Mouse (Mus musculus) cortical plate, adult 2 months (tissue): ENCODE results near the gene Cnih3. TPM values are rescaled to one million over a fixed set of nuclear protein-coding genes. Genes with fewer than 3 reads are reported as not detected.

Experiments
- H3K27ac ChIP-seq: fragments of 200-500 bp; 2 replicates; pipeline ENCODE4 v1.5.1; 2012; ENCODE audit warnings: low read length, control low read depth, inconsistent platforms; ENCODE audit not compliant: insufficient read depth
- H3K4me1 ChIP-seq: fragments of 200-500 bp; 2 replicates; pipeline ENCODE4 v1.6.1; 2011; ENCODE audit warnings: low read length; ENCODE audit not compliant: control insufficient read depth, insufficient read depth
- H3K4me3 ChIP-seq: fragments of 200-500 bp; 2 replicates; pipeline ENCODE4 v1.5.1; 2011; ENCODE audit warnings: mild to moderate bottlenecking, low read length, control low read depth; ENCODE audit not compliant: insufficient read depth
- CTCF ChIP-seq: fragments of 200-500 bp; IDR thresholded peaks from 2 replicates; pipeline ENCODE4 v1.5.1; 2011; ENCODE audit warnings: mild to moderate bottlenecking, control low read depth, low read length; ENCODE audit not compliant: insufficient read depth; ENCODE audit errors: extremely low read depth
- POLR2A ChIP-seq: fragments of 200-500 bp; IDR thresholded peaks from 2 replicates; pipeline ENCODE4 v1.6.1; 2011; ENCODE audit warnings: mild to moderate bottlenecking, low read length, control low read depth; ENCODE audit not compliant: insufficient read depth; ENCODE audit errors: extremely low read depth
- polyA plus RNA-seq: library from polyadenylated mRNA; depleted of rRNA; stranded (reverse); fragments of >200 nt; gene quantifications from 2 replicates; pipeline ENCODE4 v1.2.3, GENCODE M21; 2012; rRNA removed

The Cnih3 gene
- 53.0 and 57.0 TPM in 2 replicates for polyA plus RNA-seq

- TF ChIP-seq CTCF = no peak
- TF ChIP-seq POLR2A = no peak
- H3K27ac ChIP-seq = no peak within 1 kb of the TSS
- no peaks in the 10 kb centered on the region for H3K4me1 ChIP-seq
Measured at GRCm38 (mm10) chr1:181352367-181353199, at the start of gene Cnih3. TSS of gene Cnih3 (plus strand) at chr1:181352628.

GRCm38 (mm10) chr1:181307981-181308380 lies 44.4 kb upstream of the Cnih3 start:
- Histone ChIP-seq H3K4me1 (no peaks in the 10 kb centered on the region; the same call in 1 of the 2 replicates), H3K27ac (no peak overlapping the region), H3K4me3 (no peak overlapping the region)
- TF ChIP-seq POLR2A (no peak), CTCF (no peak)

More at GRCm38 (mm10) chr1:181352367-181353199, at the start of gene Cnih3:
- peak within 1 kb of the TSS; percentile 76 for H3K4me3 ChIP-seq

- TF ChIP-seq CTCF (no peak), POLR2A (no peak)
- H3K4me3 ChIP-seq = no peak overlapping the region
- H3K4me1 ChIP-seq = no peaks in the 10 kb centered on the region; the same call in 1 of the 2 replicates
- no peak overlapping the region for H3K27ac ChIP-seq
Measured at GRCm38 (mm10) chr1:181310712-181311111, 41.7 kb upstream of the Cnih3 start.

- Histone ChIP-seq H3K27ac (no peak overlapping the region), H3K4me1 (no peaks in the 10 kb centered on the region; the same call in 1 of the 2 replicates), H3K4me3 (no peak overlapping the region)
- TF ChIP-seq CTCF = no peak
- TF ChIP-seq POLR2A = no peak
Measured at GRCm38 (mm10) chr1:181312115-181313045, 40.0 kb upstream of the Cnih3 start.

- Histone ChIP-seq H3K4me3 (no peak overlapping the region), H3K27ac (no peak overlapping the region), H3K4me1 (no peaks in the 10 kb centered on the region; the same call in 1 of the 2 replicates)
- TF ChIP-seq POLR2A (no peak), CTCF (no peak)
Measured at GRCm38 (mm10) chr1:181313046-181313415, 39.4 kb upstream of the Cnih3 start.

GRCm38 (mm10) chr1:181314301-181314700 lies 38.1 kb upstream of the Cnih3 start:
- Histone ChIP-seq H3K4me1 (no peaks in the 10 kb centered on the region), H3K27ac (no peak overlapping the region), H3K4me3 (no peak overlapping the region)
- TF ChIP-seq CTCF (no peak), POLR2A (no peak)

DNA sequence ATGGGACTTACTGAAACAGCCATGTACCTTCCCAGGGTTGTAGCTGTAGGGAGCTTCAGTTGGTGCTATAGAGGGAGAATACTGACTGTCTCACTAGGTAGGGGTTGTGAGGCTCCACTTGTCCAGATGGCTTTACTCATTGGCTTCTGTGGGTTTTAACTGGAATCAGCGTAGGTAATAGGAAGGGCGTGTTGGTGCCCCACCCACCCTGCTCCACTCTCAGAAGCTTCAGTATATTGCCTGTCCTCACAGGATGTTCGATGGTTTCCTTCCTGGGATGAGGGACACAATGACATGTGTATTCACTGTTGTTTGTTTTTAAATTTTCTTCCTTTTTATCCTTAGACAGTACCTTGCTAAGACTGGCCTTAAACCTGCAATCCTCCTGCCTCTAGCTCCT lies 37.1 kb upstream of the Cnih3 start:
- TF ChIP-seq POLR2A (no peak), CTCF (no peak)
- no peak overlapping the region for H3K27ac ChIP-seq

DNA sequence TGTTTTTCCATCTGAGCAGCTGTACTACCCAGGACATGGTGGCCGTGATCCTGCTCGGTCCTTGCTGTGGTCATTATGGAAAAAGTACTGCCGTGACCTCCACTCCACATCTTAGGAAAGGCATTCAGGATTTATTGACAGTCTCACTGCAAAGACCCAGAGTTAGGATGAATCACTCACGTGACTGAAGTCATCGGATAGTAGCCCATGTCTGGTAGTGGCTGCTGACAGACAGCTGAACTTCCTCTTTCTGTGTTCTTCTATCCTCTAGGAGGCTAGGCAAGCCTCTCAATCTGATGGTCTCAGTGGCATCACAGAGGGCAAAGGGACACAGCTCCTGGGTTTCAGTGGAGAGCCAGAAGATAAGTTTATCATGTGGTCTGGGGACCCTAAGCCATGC lies 35.9 kb upstream of the Cnih3 start:
- 0 out of 2 replicates have a peak, but pooled peaks cover 1% of the 10 kb centered on the region for H3K4me1 ChIP-seq
- H3K27ac ChIP-seq = no peak overlapping the region
- H3K4me3 ChIP-seq = no peak overlapping the region
- TF ChIP-seq CTCF = no peak
- no peak for TF ChIP-seq POLR2A

More for the DNA sequence above, 37.1 kb upstream of the Cnih3 start:
- Histone ChIP-seq H3K4me3 (no peak overlapping the region), H3K4me1 (0 out of 2 replicates have a peak, but pooled peaks cover 1% of the 10 kb centered on the region)

DNA sequence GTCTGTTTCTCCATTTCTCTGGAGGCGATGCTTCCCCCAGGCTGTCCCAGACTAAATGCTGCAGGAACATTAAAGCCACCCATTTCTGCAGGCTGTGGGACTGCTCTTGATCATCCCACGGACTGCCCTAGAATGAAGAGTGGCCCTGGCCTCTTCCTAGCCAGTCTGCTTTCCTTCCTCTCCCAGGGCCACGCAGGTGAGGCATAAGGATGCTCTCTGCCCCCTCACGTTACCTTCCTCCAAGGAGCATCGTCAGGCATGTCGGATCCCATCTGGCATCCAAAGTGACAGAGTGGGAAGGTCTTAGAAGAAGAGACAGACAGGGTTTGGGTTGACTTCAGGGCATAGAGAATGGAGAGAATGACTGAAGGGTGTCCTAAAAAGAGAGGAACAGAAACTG lies 33.0 kb upstream of the Cnih3 start:
- Histone ChIP-seq H3K4me3 (no peak overlapping the region), H3K4me1 (0 out of 2 replicates have a peak, but pooled peaks cover 1% of the 10 kb centered on the region), H3K27ac (no peak overlapping the region)
- TF ChIP-seq CTCF (no peak), POLR2A (no peak)
